Mouse (Mus musculus) midbrain, embryonic 13.5 days (tissue): Measurements from ENCODE around the gene Flywch2. TPM values are rescaled to one million over a fixed set of nuclear protein-coding genes. Genes with fewer than 3 reads are reported as not detected.

Experiments
- ATAC-seq: fragments of 200-750 bp; cut with Nextera tagmentation; 2 replicates; pipeline ENCODE4 v1.8.0; 2017; ENCODE audit warnings: mild to moderate bottlenecking, moderate TSS enrichment, moderate library complexity
- H3K27ac ChIP-seq: fragments of 300-500 bp; sonication (generic); 2 replicates; pipeline ENCODE4 v1.5.1; 2015; ENCODE audit warnings: inconsistent platforms, mild to moderate bottlenecking, moderate library complexity
- H3K27me3 ChIP-seq: fragments of 300-500 bp; sonication (generic); 2 replicates; pipeline ENCODE4 v1.6.1; 2015; ENCODE audit warnings: mild to moderate bottlenecking, inconsistent platforms
- H3K36me3 ChIP-seq: fragments of 300-500 bp; sonication (generic); 2 replicates; pipeline ENCODE4 v1.6.1; 2015; ENCODE audit warnings: mild to moderate bottlenecking, inconsistent platforms
- H3K4me1 ChIP-seq: fragments of 300-500 bp; sonication (generic); replicated peaks from 2 replicates; pipeline ENCODE4 v1.6.1; 2015; ENCODE audit warnings: inconsistent platforms
- H3K4me2 ChIP-seq: fragments of 300-500 bp; sonication (generic); replicated peaks from 2 replicates; pipeline ENCODE4 v1.6.1; 2015; ENCODE audit warnings: moderate library complexity, mild to moderate bottlenecking, inconsistent platforms
- H3K4me3 ChIP-seq: fragments of 300-500 bp; sonication (generic); replicated peaks from 2 replicates; pipeline ENCODE4 v1.5.1; 2015; ENCODE audit warnings: mild to moderate bottlenecking, inconsistent platforms
- H3K9ac ChIP-seq: fragments of 300-500 bp; sonication (generic); replicated peaks from 2 replicates; pipeline ENCODE4 v1.6.1; 2015; ENCODE audit warnings: mild to moderate bottlenecking, inconsistent platforms
- H3K9me3 ChIP-seq: fragments of 300-500 bp; sonication (generic); 2 replicates; pipeline ENCODE4 v1.6.1; 2016; ENCODE audit warnings: mild to moderate bottlenecking, inconsistent platforms
- WGBS: fragments of 180-500 bp; shearing (Covaris S2); methylation state at CpG from one replicate; pipeline ENCODE4 v1.1.7; 2015; 5-methylcytosine and 5-hydroxymethylcytosine counted together
- polyA plus RNA-seq: library from polyadenylated mRNA; unstranded; fragments of >200 nt; fragmentation: Nextera tagmentation; extraction: Ambion mirVana; gene quantifications from 2 replicates; pipeline ENCODE4 v1.2.1, GENCODE M21; 2015

Gene Flywch2
- polyA plus RNA-seq, 1 experiment from 2014 or later, result 63.9 TPM

GRCm38 (mm10) chr17:23770493-23770892, 15.4 kb downstream of the Flywch2 start:
- Histone ChIP-seq H3K9me3 (no peaks in the 10 kb centered on the region), H3K9ac (peak overlapping the region; percentile 99), H3K4me1 (peaks cover 28% of the 10 kb centered on the region), H3K4me2 (peak overlapping the region; percentile 65), H3K36me3 (peaks cover 20% of the 10 kb centered on the region), H3K27ac (peak overlapping the region; percentile 91), H3K4me3 (peak overlapping the region; percentile 85), H3K27me3 (no peaks in the 10 kb centered on the region)
- ATAC-seq, result no peak
- WGBS, result 3% methylated on average over 2 of the region's 2 CpGs

- Histone ChIP-seq H3K4me1 (no peaks in the 10 kb centered on the region), H3K4me2 (no peak overlapping the region), H3K27ac (no peak overlapping the region), H3K4me3 (no peak overlapping the region), H3K9ac (no peak overlapping the region), H3K27me3 (no peaks in the 10 kb centered on the region), H3K9me3 (no peaks in the 10 kb centered on the region), H3K36me3 (peaks cover 72% of the 10 kb centered on the region)
- ATAC-seq, result no peak
- WGBS, result 83% methylated on average over 11 of the region's 11 CpGs
These were observed 22.9 kb downstream of the Flywch2 start for GRCm38 (mm10) chr17:23762976-23763375.

- no peak for ATAC-seq
These were observed 24.7 kb downstream of the Flywch2 start for GRCm38 (mm10) chr17:23761155-23761554.

GRCm38 (mm10) chr17:23760231-23760630, 25.6 kb downstream of the Flywch2 start:
- Histone ChIP-seq H3K4me2 (no peak overlapping the region), H3K36me3 (peaks cover 89% of the 10 kb centered on the region), H3K4me3 (no peak overlapping the region), H3K9me3 (no peaks in the 10 kb centered on the region), H3K27ac (no peak overlapping the region), H3K27me3 (no peaks in the 10 kb centered on the region), H3K9ac (no peak overlapping the region), H3K4me1 (no peaks in the 10 kb centered on the region)
- no peak for ATAC-seq
- WGBS, result 93% methylated on average over 9 of the region's 9 CpGs

More at GRCm38 (mm10) chr17:23761155-23761554, 24.7 kb downstream of the Flywch2 start:
- no peak overlapping the region for H3K4me3 ChIP-seq
- no peaks in the 10 kb centered on the region for H3K4me1 ChIP-seq
- H3K27ac ChIP-seq, result no peak overlapping the region
- no peaks in the 10 kb centered on the region for H3K27me3 ChIP-seq
- no peak overlapping the region for H3K4me2 ChIP-seq
- no peak overlapping the region for H3K9ac ChIP-seq
- H3K36me3 ChIP-seq, result peaks cover 83% of the 10 kb centered on the region
- no peaks in the 10 kb centered on the region for H3K9me3 ChIP-seq
- 95% methylated on average over 3 of the region's 3 CpGs for WGBS

GRCm38 (mm10) chr17:23758801-23759200, 27.1 kb downstream of the Flywch2 start:
- no peaks in the 10 kb centered on the region for H3K27me3 ChIP-seq
- 68% methylated on average over 8 of the region's 8 CpGs for WGBS
- ATAC-seq, result 0 out of 2 replicates have a peak, but pooled peaks have one; percentile 43
- peaks cover 97% of the 10 kb centered on the region for H3K36me3 ChIP-seq
- H3K4me3 ChIP-seq, result no peak overlapping the region
- no peaks in the 10 kb centered on the region for H3K9me3 ChIP-seq
- H3K4me2 ChIP-seq, result no peak overlapping the region
- no peak overlapping the region for H3K9ac ChIP-seq
- H3K4me1 ChIP-seq, result no peaks in the 10 kb centered on the region
- 0 out of 2 replicates have a peak overlapping the region, but pooled peaks have one; percentile 26 for H3K27ac ChIP-seq

- Histone ChIP-seq H3K9me3 (no peaks in the 10 kb centered on the region), H3K4me1 (no peaks in the 10 kb centered on the region), H3K36me3 (peaks cover 97% of the 10 kb centered on the region), H3K4me2 (no peak overlapping the region), H3K9ac (no peak overlapping the region), H3K27ac (no peak overlapping the region), H3K27me3 (no peaks in the 10 kb centered on the region), H3K4me3 (no peak overlapping the region)
- 96% methylated on average over 9 of the region's 9 CpGs for WGBS
- ATAC-seq, result no peak
These were observed 28.3 kb downstream of the Flywch2 start for GRCm38 (mm10) chr17:23757581-23757980.

GRCm38 (mm10) chr17:23755689-23756088, 30.2 kb downstream of the Flywch2 start:
- H3K9ac ChIP-seq, result no peak overlapping the region
- 90% methylated on average over 13 of the region's 13 CpGs for whole genome bisulfite sequencing
- no peak overlapping the region for H3K4me3 ChIP-seq
- no peak for ATAC-seq
- peaks cover 97% of the 10 kb centered on the region for H3K36me3 ChIP-seq
- H3K27me3 ChIP-seq, result no peaks in the 10 kb centered on the region
- no peaks in the 10 kb centered on the region for H3K4me1 ChIP-seq
- no peak overlapping the region for H3K4me2 ChIP-seq
- no peak overlapping the region for H3K27ac ChIP-seq
- H3K9me3 ChIP-seq, result no peaks in the 10 kb centered on the region

GRCm38 (mm10) chr17:23749400-23750191, 36.3 kb downstream of the Flywch2 start:
- Histone ChIP-seq H3K9ac (no peak overlapping the region), H3K4me1 (peaks cover 18% of the 10 kb centered on the region), H3K9me3 (no peaks in the 10 kb centered on the region), H3K4me3 (no peak overlapping the region), H3K27ac (no peak overlapping the region), H3K4me2 (no peak overlapping the region), H3K27me3 (peaks cover 37% of the 10 kb centered on the region), H3K36me3 (peaks cover 43% of the 10 kb centered on the region)
- no peak for ATAC-seq
- WGBS, result 80% methylated on average over 11 of the region's 11 CpGs

GRCm38 (mm10) chr17:23748631-23749391, 37.1 kb downstream of the Flywch2 start:
- peaks cover 36% of the 10 kb centered on the region for H3K36me3 ChIP-seq
- H3K4me1 ChIP-seq, result peaks cover 20% of the 10 kb centered on the region
- H3K9me3 ChIP-seq, result no peaks in the 10 kb centered on the region
- no peak overlapping the region for H3K9ac ChIP-seq
- no peak overlapping the region for H3K27ac ChIP-seq
- peaks cover 45% of the 10 kb centered on the region for H3K27me3 ChIP-seq
- no peak overlapping the region for H3K4me2 ChIP-seq
- 41% methylated on average over 10 of the region's 10 CpGs for WGBS
- no peak overlapping the region for H3K4me3 ChIP-seq
- no peak for ATAC-seq

- Histone ChIP-seq H3K9ac (no peak overlapping the region), H3K27me3 (peaks cover 53% of the 10 kb centered on the region)
- WGBS, result 46% methylated on average over 6 of the region's 6 CpGs
These were observed 37.9 kb downstream of the Flywch2 start for GRCm38 (mm10) chr17:23748026-23748425.

GRCm38 (mm10) chr17:23747471-23747870, 38.4 kb downstream of the Flywch2 start:
- WGBS, result 84% methylated on average over 3 of the region's 3 CpGs
- no peaks in the 10 kb centered on the region for H3K9me3 ChIP-seq
- no peak overlapping the region for H3K27ac ChIP-seq
- H3K9ac ChIP-seq, result no peak overlapping the region
- no peak overlapping the region for H3K4me2 ChIP-seq
- peaks cover 22% of the 10 kb centered on the region for H3K36me3 ChIP-seq
- ATAC-seq, result no peak
- H3K4me1 ChIP-seq, result peaks cover 21% of the 10 kb centered on the region
- H3K27me3 ChIP-seq, result peaks cover 59% of the 10 kb centered on the region
- no peak overlapping the region for H3K4me3 ChIP-seq

More at GRCm38 (mm10) chr17:23748026-23748425, 37.9 kb downstream of the Flywch2 start:
- peaks cover 20% of the 10 kb centered on the region for H3K4me1 ChIP-seq
- H3K4me3 ChIP-seq, result no peak overlapping the region
- H3K27ac ChIP-seq, result no peak overlapping the region
- H3K36me3 ChIP-seq, result peaks cover 28% of the 10 kb centered on the region
- H3K4me2 ChIP-seq, result no peak overlapping the region
- ATAC-seq, result no peak
- H3K9me3 ChIP-seq, result no peaks in the 10 kb centered on the region

- ATAC-seq, result no peak
- no peaks in the 10 kb centered on the region for H3K9me3 ChIP-seq
- H3K4me3 ChIP-seq, result no peak overlapping the region
- no peak overlapping the region for H3K27ac ChIP-seq
- H3K36me3 ChIP-seq, result peaks cover 15% of the 10 kb centered on the region
- H3K9ac ChIP-seq, result no peak overlapping the region
- 88% methylated on average over 3 of the region's 3 CpGs for WGBS
- no peak overlapping the region for H3K4me2 ChIP-seq
- peaks cover 27% of the 10 kb centered on the region for H3K4me1 ChIP-seq
- peaks cover 66% of the 10 kb centered on the region for H3K27me3 ChIP-seq
These were observed 39.1 kb downstream of the Flywch2 start for GRCm38 (mm10) chr17:23746767-23747166.
